Mouse (Mus musculus) lung, embryonic 14.5 days (tissue): Measurements from ENCODE around the gene Alpl. TPM values are rescaled to one million over a fixed set of nuclear protein-coding genes. Genes with fewer than 3 reads are reported as not detected.

Source experiments
- ATAC-seq: fragments of 200-750 bp; cut with Nextera tagmentation; 2 replicates; pipeline ENCODE4 v1.8.0; 2017; ENCODE audit warnings: mild to moderate bottlenecking, moderate TSS enrichment, moderate library complexity; ENCODE audit not compliant: insufficient read depth
- DNase-seq: peaks from one replicate; pipeline ENCODE4 v3.0.0-alpha.2; 2015
- H3K27ac ChIP-seq: fragments of 300-500 bp; sonication (generic); 2 replicates; pipeline ENCODE4 v1.5.1; 2014; ENCODE audit warnings: low read depth, mild to moderate bottlenecking, moderate library complexity
- H3K27me3 ChIP-seq: fragments of 300-500 bp; sonication (generic); 2 replicates; pipeline ENCODE4 v1.6.1; 2014; ENCODE audit warnings: low read length, control low read depth; ENCODE audit not compliant: insufficient read depth
- H3K36me3 ChIP-seq: fragments of 300-500 bp; sonication (generic); 2 replicates; pipeline ENCODE4 v1.6.1; 2014; ENCODE audit warnings: control low read depth; ENCODE audit not compliant: insufficient read depth
- H3K4me1 ChIP-seq: fragments of 300-500 bp; sonication (generic); 2 replicates; pipeline ENCODE4 v1.6.1; 2014; ENCODE audit warnings: antibody characterized with exemption, control low read depth; ENCODE audit not compliant: insufficient read depth
- H3K4me2 ChIP-seq: fragments of 300-500 bp; sonication (generic); 2 replicates; pipeline ENCODE4 v1.6.1; 2014; ENCODE audit warnings: mild to moderate bottlenecking
- H3K4me3 ChIP-seq: fragments of 300-500 bp; sonication (generic); 2 replicates; pipeline ENCODE4 v1.5.1; 2014; ENCODE audit warnings: low read depth, low read length
- H3K9ac ChIP-seq: fragments of 300-500 bp; sonication (generic); 2 replicates; pipeline ENCODE4 v1.6.1; 2014
- H3K9me3 ChIP-seq: fragments of 300-500 bp; sonication (generic); 2 replicates; pipeline ENCODE4 v1.6.1; 2016; ENCODE audit warnings: low read depth, low read length, control low read depth
- CTCF ChIP-seq: IDR thresholded peaks from 2 replicates; pipeline ENCODE4 v1.5.1; 2016; ENCODE audit warnings: antibody characterized with exemption, low read depth
- WGBS: fragments of 180-500 bp; shearing (Covaris S2); extraction: QIAGEN DNeasy Blood & Tissue Kit; methylation state at CpG from one replicate; pipeline ENCODE4 v1.1.7; 2014; 5-methylcytosine and 5-hydroxymethylcytosine counted together
- polyA plus RNA-seq: library from polyadenylated mRNA; unstranded; fragments of >200 nt; fragmentation: Nextera tagmentation; extraction: Ambion mirVana; gene quantifications from 2 replicates; pipeline ENCODE4 v1.2.1, GENCODE M21; 2014

Gene Alpl
- polyA plus RNA-seq, 1 experiment from 2014 or later = 4.1 TPM

- no peak overlapping the region for H3K4me2 ChIP-seq
- WGBS = 49% methylated on average over 8 of the region's 8 CpGs
- no peak for ATAC-seq
- H3K9me3 ChIP-seq = no peaks in the 10 kb centered on the region
- H3K36me3 ChIP-seq = no peaks in the 10 kb centered on the region
- no peak overlapping the region for H3K27ac ChIP-seq
- H3K4me3 ChIP-seq = no peak overlapping the region
- no peak for DNase-seq
- no peaks in the 10 kb centered on the region for H3K27me3 ChIP-seq
- H3K4me1 ChIP-seq = no peaks in the 10 kb centered on the region
- H3K9ac ChIP-seq = no peak overlapping the region
- TF ChIP-seq CTCF = no peak
Measured at GRCm38 (mm10) chr4:137763920-137764495, 32.2 kb downstream of the Alpl start.

GRCm38 (mm10) chr4:137762886-137763285 is 33.3 kb downstream of the Alpl start:
- ATAC-seq (no peak), DNase-seq (no peak)
- Histone ChIP-seq H3K4me2 (no peak overlapping the region), H3K27ac (no peak overlapping the region), H3K9ac (no peak overlapping the region), H3K4me3 (no peak overlapping the region), H3K9me3 (no peaks in the 10 kb centered on the region), H3K27me3 (no peaks in the 10 kb centered on the region), H3K4me1 (no peaks in the 10 kb centered on the region), H3K36me3 (no peaks in the 10 kb centered on the region)
- 78% methylated on average over 9 of the region's 9 CpGs for WGBS
- no peak for TF ChIP-seq CTCF

- H3K4me2 ChIP-seq = no peak overlapping the region
- H3K27ac ChIP-seq = no peak overlapping the region
- no peak overlapping the region for H3K9ac ChIP-seq
- WGBS = 71% methylated on average over 2 of the region's 2 CpGs
- no peak overlapping the region for H3K4me3 ChIP-seq
- no peaks in the 10 kb centered on the region for H3K4me1 ChIP-seq
- no peaks in the 10 kb centered on the region for H3K36me3 ChIP-seq
- no peak for TF ChIP-seq CTCF
- no peaks in the 10 kb centered on the region for H3K27me3 ChIP-seq
- ATAC-seq (no peak), DNase-seq (no peak)
- no peaks in the 10 kb centered on the region for H3K9me3 ChIP-seq
Measured at GRCm38 (mm10) chr4:137754446-137754845, 41.7 kb downstream of the Alpl start.

GRCm38 (mm10) chr4:137753199-137753598 is 43.0 kb downstream of the Alpl start:
- H3K4me3 ChIP-seq = no peak overlapping the region
- DNase-seq (no peak), ATAC-seq (no peak)
- no peaks in the 10 kb centered on the region for H3K4me1 ChIP-seq
- no peak overlapping the region for H3K27ac ChIP-seq
- no peak for TF ChIP-seq CTCF
- no peak overlapping the region for H3K4me2 ChIP-seq
- no peaks in the 10 kb centered on the region for H3K27me3 ChIP-seq
- H3K9ac ChIP-seq = no peak overlapping the region
- no peaks in the 10 kb centered on the region for H3K36me3 ChIP-seq
- 82% methylated on average over 7 of the region's 7 CpGs for WGBS
- H3K9me3 ChIP-seq = no peaks in the 10 kb centered on the region

GRCm38 (mm10) chr4:137752471-137752870 is 43.7 kb downstream of the Alpl start:
- H3K27me3 ChIP-seq = no peaks in the 10 kb centered on the region
- ATAC-seq = no peak
- no peak overlapping the region for H3K27ac ChIP-seq
- H3K4me1 ChIP-seq = no peaks in the 10 kb centered on the region
- H3K36me3 ChIP-seq = no peaks in the 10 kb centered on the region
- no peak overlapping the region for H3K9ac ChIP-seq
- H3K4me3 ChIP-seq = no peak overlapping the region
- 79% methylated on average over 15 of the region's 15 CpGs for WGBS
- no peak for TF ChIP-seq CTCF
- no peak overlapping the region for H3K4me2 ChIP-seq
- no peaks in the 10 kb centered on the region for H3K9me3 ChIP-seq
- DNase-seq = no peak

GRCm38 (mm10) chr4:137751717-137752116 is 44.5 kb downstream of the Alpl start:
- Histone ChIP-seq H3K4me2 (no peak overlapping the region), H3K4me3 (no peak overlapping the region), H3K4me1 (no peaks in the 10 kb centered on the region), H3K9me3 (no peaks in the 10 kb centered on the region), H3K27me3 (no peaks in the 10 kb centered on the region), H3K27ac (peak overlapping the region; percentile 21; the same call in 1 of the 2 replicates), H3K36me3 (no peaks in the 10 kb centered on the region), H3K9ac (no peak overlapping the region; the same call in 1 of the 2 replicates)
- 39% methylated on average over 9 of the region's 9 CpGs for WGBS
- no peak for TF ChIP-seq CTCF
- ATAC-seq (no peak), DNase-seq (peak; percentile 79)

- no peak overlapping the region for H3K4me3 ChIP-seq
Measured at GRCm38 (mm10) chr4:137751310-137751709, 44.9 kb downstream of the Alpl start.

More at GRCm38 (mm10) chr4:137751310-137751709, 44.9 kb downstream of the Alpl start:
- no peaks in the 10 kb centered on the region for H3K36me3 ChIP-seq
- TF ChIP-seq CTCF = no peak
- no peaks in the 10 kb centered on the region for H3K4me1 ChIP-seq
- DNase-seq = no peak
- no peak overlapping the region; the same call in 1 of the 2 replicates for H3K4me2 ChIP-seq
- no peak overlapping the region; the same call in 1 of the 2 replicates for H3K9ac ChIP-seq
- no peaks in the 10 kb centered on the region for H3K9me3 ChIP-seq
- H3K27me3 ChIP-seq = no peaks in the 10 kb centered on the region
- peak; percentile 65 for ATAC-seq
- peak overlapping the region; percentile 21; the same call in 1 of the 2 replicates for H3K27ac ChIP-seq
- 58% methylated on average over 8 of the region's 8 CpGs for WGBS
